Mouse (Mus musculus) midbrain, embryonic 11.5 days (tissue): ENCODE data around the gene Ppp3ca. TPM values are rescaled to one million over a fixed set of nuclear protein-coding genes. Genes with fewer than 3 reads are reported as not detected.

ENCODE experiments used
- ATAC-seq: fragments of 200-750 bp; cut with Nextera tagmentation; 2 replicates; pipeline ENCODE4 v1.8.0; 2017; ENCODE audit warnings: moderate TSS enrichment, moderate library complexity; ENCODE audit not compliant: low FRiP score
- DNase-seq: peaks from one replicate; pipeline ENCODE4 v3.0.0; 2015; ENCODE audit warnings: low spot score; ENCODE audit errors: missing footprints
- H3K27ac ChIP-seq: fragments of 300-500 bp; sonication (generic); 2 replicates; pipeline ENCODE4 v1.5.1; 2014; ENCODE audit warnings: low read depth, low read length
- H3K27me3 ChIP-seq: fragments of 300-500 bp; sonication (generic); 2 replicates; pipeline ENCODE4 v1.6.1; 2014; ENCODE audit warnings: mild to moderate bottlenecking, low read length, moderate library complexity, mixed read lengths; ENCODE audit not compliant: control insufficient read depth, insufficient read depth
- H3K36me3 ChIP-seq: fragments of 300-500 bp; sonication (generic); 2 replicates; pipeline ENCODE4 v1.6.1; 2014; ENCODE audit warnings: mild to moderate bottlenecking, low read length, moderate library complexity, mixed read lengths; ENCODE audit not compliant: control insufficient read depth, insufficient read depth
- H3K4me1 ChIP-seq: fragments of 300-500 bp; sonication (generic); 2 replicates; pipeline ENCODE4 v1.6.1; 2014; ENCODE audit warnings: low read length; ENCODE audit not compliant: control insufficient read depth, insufficient read depth
- H3K4me2 ChIP-seq: fragments of 300-500 bp; sonication (generic); 2 replicates; pipeline ENCODE4 v1.6.1; 2014; ENCODE audit warnings: mild to moderate bottlenecking, moderate library complexity
- H3K4me3 ChIP-seq: fragments of 300-500 bp; sonication (generic); 2 replicates; pipeline ENCODE4 v1.5.1; 2014; ENCODE audit warnings: low read depth, low read length
- H3K9ac ChIP-seq: fragments of 300-500 bp; sonication (generic); 2 replicates; pipeline ENCODE4 v1.6.1; 2014; ENCODE audit warnings: low read length
- H3K9me3 ChIP-seq: fragments of 300-500 bp; sonication (generic); 2 replicates; pipeline ENCODE4 v1.6.1; 2016; ENCODE audit warnings: low read length; ENCODE audit not compliant: control insufficient read depth
- WGBS: fragments of 180-500 bp; shearing (Covaris S2); extraction: QIAGEN DNeasy Blood & Tissue Kit; methylation state at CpG from one replicate; pipeline ENCODE4 v1.1.7; 2014; 5-methylcytosine and 5-hydroxymethylcytosine counted together
- microRNA-seq: library from miRNA; unstranded; fragments of <30 nt; microRNA quantifications from one replicate; pipeline ENCODE4, GENCODE M21; 2017
- polyA plus RNA-seq: library from polyadenylated mRNA; unstranded; fragments of >200 nt; fragmentation: Nextera tagmentation; extraction: Ambion mirVana; gene quantifications from 2 replicates; pipeline ENCODE4 v1.2.1, GENCODE M21; 2014

The Ppp3ca gene
- polyA plus RNA-seq, 1 experiment from 2014 or later, result 57.8 TPM

GRCm38 (mm10) chr3:136977859-136978258, 307.9 kb downstream of the Ppp3ca start:
- H3K27ac ChIP-seq, result no peak overlapping the region
- DNase-seq (no peak), ATAC-seq (no peak)
- H3K4me1 ChIP-seq, result no peaks in the 10 kb centered on the region
- H3K9ac ChIP-seq, result no peak overlapping the region
- no peaks in the 10 kb centered on the region for H3K36me3 ChIP-seq
- H3K9me3 ChIP-seq, result no peaks in the 10 kb centered on the region
- H3K27me3 ChIP-seq, result no peaks in the 10 kb centered on the region
- H3K4me3 ChIP-seq, result no peak overlapping the region
- WGBS, result 82% methylated on average over 1 of the region's 1 CpGs
- H3K4me2 ChIP-seq, result no peak overlapping the region

GRCm38 (mm10) chr3:136980915-136981588, 311.1 kb downstream of the Ppp3ca start:
- Histone ChIP-seq H3K4me3 (no peak overlapping the region), H3K4me1 (no peaks in the 10 kb centered on the region), H3K9me3 (no peaks in the 10 kb centered on the region), H3K27me3 (no peaks in the 10 kb centered on the region), H3K27ac (no peak overlapping the region), H3K36me3 (no peaks in the 10 kb centered on the region), H3K4me2 (no peak overlapping the region), H3K9ac (no peak overlapping the region)
- DNase-seq, result no peak
- 88% methylated on average over 5 of the region's 5 CpGs for WGBS
- no peak for ATAC-seq

- Histone ChIP-seq H3K27me3 (no peaks in the 10 kb centered on the region), H3K9ac (no peak overlapping the region), H3K27ac (no peak overlapping the region), H3K4me3 (no peak overlapping the region), H3K4me2 (no peak overlapping the region), H3K4me1 (no peaks in the 10 kb centered on the region), H3K36me3 (no peaks in the 10 kb centered on the region), H3K9me3 (no peaks in the 10 kb centered on the region)
- 89% methylated on average over 4 of the region's 4 CpGs for WGBS
- no peak for DNase-seq
- no peak for ATAC-seq
These were observed 311.6 kb downstream of the Ppp3ca start for GRCm38 (mm10) chr3:136981589-136981924.

DNA sequence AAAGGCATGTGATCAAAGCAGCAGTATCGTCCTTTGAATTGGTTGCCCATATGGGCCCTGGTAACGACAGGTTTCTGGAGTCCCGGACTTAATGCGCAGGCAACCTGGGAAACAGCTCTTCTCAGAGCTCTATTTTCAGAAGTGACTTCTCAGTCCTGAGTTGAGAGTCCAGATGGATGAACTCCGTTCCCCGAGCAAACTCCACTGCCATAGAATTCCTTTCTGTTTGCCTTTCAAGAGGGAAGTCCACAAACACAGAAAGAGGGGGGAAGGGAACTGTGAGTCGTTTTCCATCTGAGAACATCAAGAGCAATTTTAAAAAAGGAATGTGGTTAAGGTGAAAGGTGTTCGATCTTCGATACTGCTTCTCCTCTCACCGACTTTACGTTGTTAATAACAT, 312.1 kb downstream of the Ppp3ca start:
- Histone ChIP-seq H3K9me3 (no peaks in the 10 kb centered on the region), H3K4me1 (no peaks in the 10 kb centered on the region), H3K27ac (no peak overlapping the region), H3K4me3 (no peak overlapping the region), H3K9ac (no peak overlapping the region), H3K27me3 (no peaks in the 10 kb centered on the region), H3K36me3 (no peaks in the 10 kb centered on the region), H3K4me2 (no peak overlapping the region)
- 89% methylated on average over 11 of the region's 11 CpGs for WGBS
- ATAC-seq, result no peak
- DNase-seq, result no peak

- WGBS, result 71% methylated on average over 3 of the region's 3 CpGs
- no peak overlapping the region for H3K4me2 ChIP-seq
- H3K4me3 ChIP-seq, result no peak overlapping the region
- H3K36me3 ChIP-seq, result no peaks in the 10 kb centered on the region
- no peaks in the 10 kb centered on the region for H3K4me1 ChIP-seq
- no peak overlapping the region for H3K9ac ChIP-seq
- no peak overlapping the region for H3K27ac ChIP-seq
- H3K27me3 ChIP-seq, result no peaks in the 10 kb centered on the region
- no peak for ATAC-seq
- no peak for DNase-seq
- H3K9me3 ChIP-seq, result no peaks in the 10 kb centered on the region
These were observed 316.4 kb downstream of the Ppp3ca start for GRCm38 (mm10) chr3:136986096-136986881.

Small RNA genes within 50 kb of the gene (microRNA-seq; reads per million reads assigned to microRNA genes)
- not detected for gene Gm44327
